Mouse (Mus musculus): ENCODE measurements around the gene Cbx3.

Cbx3 gene

GRCm38 (mm10) chr6:51523807-51524320, 53.7 kb downstream of the Cbx3 start, which contains the start of gene Snx10:
Gene Snx10 (plus strand): TSS chr6:51523901.
- no peak for DNase-seq (ENCODE audit: low spot score in 2 of 2)

GRCm38 (mm10) chr6:51524321-51524931, 54.3 kb downstream of the Cbx3 start:
- DNase-seq (ENCODE audit: low spot score in 2 of 2) = no peak

DNA sequence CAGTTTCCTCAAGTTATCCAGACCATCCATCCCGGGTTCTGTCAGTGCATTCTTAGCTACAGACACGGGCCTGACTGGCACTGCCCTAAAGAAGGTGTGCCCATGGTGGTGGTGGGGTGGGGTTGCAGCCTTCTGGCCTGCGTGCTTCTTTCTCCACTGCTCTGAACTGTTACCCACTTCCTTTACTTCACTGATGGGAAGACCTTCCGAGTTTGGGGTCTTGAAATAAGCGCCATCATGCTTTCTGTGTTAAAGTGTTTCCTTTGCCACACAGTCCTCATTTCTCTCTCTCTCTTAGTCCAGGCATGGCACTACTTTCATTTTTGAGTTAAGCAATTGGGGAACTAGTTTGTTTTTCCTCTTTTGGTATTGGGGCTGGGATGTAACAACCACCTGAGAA, 54.8 kb downstream of the Cbx3 start:
- no peak for DNase-seq (ENCODE audit: low spot score in 2 of 2)

- no peak for DNase-seq (ENCODE audit: low spot score in 2 of 2)
Measured at GRCm38 (mm10) chr6:51529457-51529856, 59.3 kb downstream of the Cbx3 start.

Measured in spleen, postnatal 14 days (tissue).